Mouse (Mus musculus): Measurements from ENCODE around the gene Gm17581. TPM values are rescaled to one million over a fixed set of nuclear protein-coding genes. Genes with fewer than 3 reads are reported as not detected.
A peak's percentile ranks its signal among the peaks of the same experiment; 100 is the strongest.
"Not testable (repeated sequence)": the region's sequence is repeated elsewhere in the genome, so short reads cannot be mapped to it uniquely, and the experiment has no call there.

The Gm17581 gene
- not detected in 2 replicates for polyA plus RNA-seq (2012; rRNA removed)

GRCm38 (mm10) chr2:155735766-155736165, at the start of gene Gm17581:
Gene Gm17581, minus strand, starts transcription at chr2:155735866.
- DNase-seq; H3K4me1 ChIP-seq (ENCODE audit: control insufficient read depth, insufficient read depth, low read length); H3K4me3 ChIP-seq (replicated peaks; ENCODE audit: extremely low read depth, low read depth, low read length): not testable (repeated sequence)
- 89% methylated on average over 5 of the region's 5 CpGs for WGBS

DNA sequence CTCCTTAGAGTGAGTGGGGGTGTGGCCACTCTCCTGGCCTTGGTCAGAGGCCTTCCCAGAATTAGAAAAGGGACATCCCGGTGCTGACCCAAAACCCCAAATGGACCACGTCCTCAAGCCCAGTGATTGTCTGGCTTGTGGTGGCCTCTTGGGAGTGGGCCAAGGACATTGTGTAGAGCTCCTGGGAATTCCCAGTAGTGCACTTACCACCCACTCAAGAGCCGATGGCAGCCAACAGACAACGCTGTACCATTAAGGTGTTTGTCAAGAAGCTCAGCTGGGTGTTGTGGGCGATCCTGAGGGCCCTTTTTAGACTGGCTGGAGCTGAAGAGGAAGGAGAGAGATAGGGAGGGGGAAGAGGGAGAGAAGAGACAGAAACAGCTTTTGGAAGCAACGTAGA, 48.9 kb upstream of the Gm17581 start:
- Histone ChIP-seq H3K4me3 (replicated peaks; ENCODE audit: extremely low read depth, low read depth, low read length) (no peak overlapping the region), H3K4me1 (ENCODE audit: control insufficient read depth, insufficient read depth, low read length) (no peaks in the 10 kb centered on the region)
- DNase-seq, result no peak
- TF ChIP-seq CTCF (IDR thresholded peaks at IDR 0.05; ENCODE audit: insufficient read depth, low read length), result no peak
- TF ChIP-seq POLR2A (IDR thresholded peaks at IDR 0.05; ENCODE audit: borderline replicate concordance, extremely low read depth, low read depth, low read length), result no peak
- 50% methylated on average over 6 of the region's 6 CpGs for WGBS

- Histone ChIP-seq H3K4me1 (ENCODE audit: control insufficient read depth, insufficient read depth, low read length) (peaks cover 4% of the 10 kb centered on the region), H3K4me3 (replicated peaks; ENCODE audit: extremely low read depth, low read depth, low read length) (no peak overlapping the region)
- DNase-seq, result no peak
- no peak for TF ChIP-seq CTCF (IDR thresholded peaks at IDR 0.05; ENCODE audit: insufficient read depth, low read length)
- TF ChIP-seq POLR2A (IDR thresholded peaks at IDR 0.05; ENCODE audit: borderline replicate concordance, extremely low read depth, low read depth, low read length), result no peak
- WGBS, result 78% methylated on average over 3 of the region's 3 CpGs
Measured at GRCm38 (mm10) chr2:155779506-155779905, 43.8 kb upstream of the Gm17581 start.

- no peak overlapping the region for H3K4me3 ChIP-seq (replicated peaks; ENCODE audit: extremely low read depth, low read depth, low read length)
- 26% methylated on average over 7 of the region's 7 CpGs for WGBS
- no peak for TF ChIP-seq CTCF (IDR thresholded peaks at IDR 0.05; ENCODE audit: insufficient read depth, low read length)
- no peak for TF ChIP-seq POLR2A (IDR thresholded peaks at IDR 0.05; ENCODE audit: borderline replicate concordance, extremely low read depth, low read depth, low read length)
- peaks cover 4% of the 10 kb centered on the region for H3K4me1 ChIP-seq (ENCODE audit: control insufficient read depth, insufficient read depth, low read length)
- DNase-seq, result no peak
Measured at GRCm38 (mm10) chr2:155779066-155779465, 43.4 kb upstream of the Gm17581 start.

DNA sequence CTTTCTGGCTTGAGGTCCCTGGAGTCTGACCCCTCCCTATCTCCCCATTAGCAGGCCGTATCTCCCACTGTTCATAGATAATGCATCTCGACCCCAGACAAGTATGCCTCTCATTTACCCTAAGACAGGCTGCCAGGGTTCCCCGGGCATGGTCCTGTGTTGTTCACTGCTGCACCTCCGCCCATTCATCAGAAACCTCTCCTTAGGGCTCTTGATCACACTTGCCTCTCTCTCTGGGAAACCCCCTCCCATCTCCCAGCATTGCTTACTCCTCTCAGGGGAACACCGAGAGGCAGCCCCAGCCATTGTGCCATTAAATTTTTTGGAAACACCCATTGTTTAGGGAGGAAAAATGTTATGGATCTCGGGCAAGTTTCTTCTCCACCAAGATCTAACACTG, 42.3 kb upstream of the Gm17581 start:
- H3K4me1 ChIP-seq (ENCODE audit: control insufficient read depth, insufficient read depth, low read length), result peaks cover 4% of the 10 kb centered on the region
- DNase-seq, result no peak
- TF ChIP-seq POLR2A (IDR thresholded peaks at IDR 0.05; ENCODE audit: borderline replicate concordance, extremely low read depth, low read depth, low read length) (no peak), CTCF (IDR thresholded peaks at IDR 0.05; ENCODE audit: insufficient read depth, low read length) (no peak)
- H3K4me3 ChIP-seq (replicated peaks; ENCODE audit: extremely low read depth, low read depth, low read length), result no peak overlapping the region
- WGBS, result 62% methylated on average over 6 of the region's 6 CpGs

DNA sequence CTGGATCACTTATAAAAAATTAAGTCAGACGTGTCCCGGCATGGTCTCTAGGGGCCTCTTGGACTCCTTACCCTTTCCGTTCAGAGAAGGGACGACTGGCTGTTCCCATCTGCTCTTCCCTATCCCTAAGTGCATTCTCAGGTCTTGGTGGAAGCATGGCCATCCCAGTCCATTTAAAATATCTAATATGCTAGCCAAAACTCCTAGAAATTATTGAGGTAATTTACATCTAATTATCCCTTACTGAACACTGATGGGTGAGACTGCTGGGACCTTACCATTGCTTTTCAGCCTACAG, 42.0 kb upstream of the Gm17581 start:
- 71% methylated on average over 4 of the region's 4 CpGs for WGBS
- H3K4me3 ChIP-seq (replicated peaks; ENCODE audit: extremely low read depth, low read depth, low read length), result no peak overlapping the region
- peaks cover 4% of the 10 kb centered on the region for H3K4me1 ChIP-seq (ENCODE audit: control insufficient read depth, insufficient read depth, low read length)
- TF ChIP-seq CTCF (IDR thresholded peaks at IDR 0.05; ENCODE audit: insufficient read depth, low read length) (no peak), POLR2A (IDR thresholded peaks at IDR 0.05; ENCODE audit: borderline replicate concordance, extremely low read depth, low read depth, low read length) (no peak)
- no peak for DNase-seq

DNA sequence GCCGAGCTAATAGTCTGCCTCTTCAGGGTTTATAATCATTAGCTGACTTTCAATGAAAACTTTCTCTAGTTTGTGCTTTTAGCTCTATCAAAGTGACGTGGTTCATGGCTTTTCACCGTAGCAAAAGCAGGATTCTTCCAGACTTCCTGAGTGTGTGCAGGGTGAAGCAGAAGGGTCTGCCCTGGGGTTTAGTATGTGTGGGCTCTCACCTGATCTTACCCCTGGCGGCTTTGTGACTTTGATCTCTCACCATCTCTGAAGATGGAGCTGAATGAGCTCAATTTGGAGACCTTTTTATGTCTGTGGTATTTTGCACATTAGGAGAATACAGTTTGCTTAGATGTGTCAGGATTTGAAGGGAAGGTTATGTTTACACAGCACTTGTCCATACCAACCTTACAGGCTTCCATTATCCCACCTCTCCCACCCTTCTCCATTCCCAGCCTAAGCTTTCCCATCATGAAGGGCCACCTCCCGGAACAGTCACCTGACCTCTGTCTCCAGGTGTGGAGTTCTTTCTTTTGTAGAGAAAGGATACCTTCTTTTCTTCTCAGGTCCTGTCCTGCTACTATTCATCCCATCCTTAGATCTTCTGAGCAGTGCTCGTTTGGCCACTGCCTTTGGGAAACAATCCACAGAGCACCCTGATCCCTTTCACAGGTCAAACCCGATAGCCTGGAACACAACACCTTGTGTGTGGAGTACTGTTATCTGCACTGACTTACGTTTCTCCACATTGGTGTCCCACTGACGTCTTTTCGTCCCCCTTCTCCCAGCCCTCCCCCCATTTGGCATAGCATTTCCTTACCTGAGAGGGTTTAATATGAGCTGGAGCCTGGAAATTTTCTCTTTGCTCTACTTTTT, 41.4 kb upstream of the Gm17581 start:
- Histone ChIP-seq H3K4me3 (replicated peaks; ENCODE audit: extremely low read depth, low read depth, low read length) (no peak overlapping the region), H3K4me1 (ENCODE audit: control insufficient read depth, insufficient read depth, low read length) (peaks cover 4% of the 10 kb centered on the region)
- TF ChIP-seq POLR2A (IDR thresholded peaks at IDR 0.05; ENCODE audit: borderline replicate concordance, extremely low read depth, low read depth, low read length) (no peak), CTCF (IDR thresholded peaks at IDR 0.05; ENCODE audit: insufficient read depth, low read length) (no peak)
- no peak for DNase-seq
- 53% methylated on average over 10 of the region's 10 CpGs for WGBS

DNA sequence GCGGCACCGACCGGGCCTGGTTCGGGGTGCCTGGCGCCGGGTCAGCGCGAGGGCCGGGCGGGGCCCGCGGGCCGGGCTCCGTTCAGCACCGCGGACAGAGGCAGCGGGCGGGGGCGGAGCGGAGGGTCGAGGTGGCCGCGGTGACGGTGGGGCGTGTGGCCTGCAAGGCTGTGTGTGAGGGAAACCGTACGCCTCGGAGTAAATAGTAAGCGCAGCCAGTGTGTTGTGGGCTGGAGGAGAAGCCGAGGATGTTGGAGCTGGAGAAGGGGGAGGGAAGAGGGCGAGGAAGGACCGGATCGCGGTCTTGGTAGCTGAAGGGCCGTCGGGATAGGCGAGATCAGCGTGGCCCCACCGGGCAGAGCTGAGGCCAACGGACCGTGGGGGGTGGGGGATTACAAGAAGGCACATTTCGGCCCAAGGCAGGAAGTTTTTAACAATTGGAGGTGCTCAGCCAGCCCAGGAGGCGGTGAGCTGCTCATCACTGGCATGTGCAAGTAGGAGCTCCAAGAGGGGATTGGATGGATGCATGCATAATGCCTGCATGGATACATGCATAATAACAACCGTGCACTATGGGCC, 40.1 kb upstream of the Gm17581 start:
- WGBS, result 2% methylated on average over 44 of the region's 44 CpGs
- TF ChIP-seq CTCF (IDR thresholded peaks at IDR 0.05; ENCODE audit: insufficient read depth, low read length), result no peak
- no peak for TF ChIP-seq POLR2A (IDR thresholded peaks at IDR 0.05; ENCODE audit: borderline replicate concordance, extremely low read depth, low read depth, low read length)
- Histone ChIP-seq H3K4me1 (ENCODE audit: control insufficient read depth, insufficient read depth, low read length) (peaks cover 4% of the 10 kb centered on the region), H3K4me3 (replicated peaks; ENCODE audit: extremely low read depth, low read depth, low read length) (peak overlapping the region; percentile 21)
- peak; percentile 50 for DNase-seq

GRCm38 (mm10) chr2:155774927-155775684, 39.4 kb upstream of the Gm17581 start, which contains the start of gene Mmp24:
Gene Mmp24, plus strand, starts transcription at chr2:155775342.
- no peak for DNase-seq
- 23% methylated on average over 97 of the region's 100 CpGs for WGBS
- peak within 1 kb of the TSS; percentile 21 for H3K4me3 ChIP-seq (replicated peaks; ENCODE audit: extremely low read depth, low read depth, low read length)
- H3K4me1 ChIP-seq (ENCODE audit: control insufficient read depth, insufficient read depth, low read length), result peaks cover 4% of the 10 kb centered on the region
- TF ChIP-seq CTCF (IDR thresholded peaks at IDR 0.05; ENCODE audit: insufficient read depth, low read length), result no peak
- TF ChIP-seq POLR2A (IDR thresholded peaks at IDR 0.05; ENCODE audit: borderline replicate concordance, extremely low read depth, low read depth, low read length), result no peak
